Mouse (Mus musculus): ENCODE measurements around the gene Cpa2.

- no peak for TF ChIP-seq EP300 (optimal IDR thresholded peaks at IDR 0.05)
- no peak for TF ChIP-seq CTCF (IDR thresholded peaks at IDR 0.05; ENCODE audit: low read depth)
These were observed 50.5 kb downstream of the Cpa2 start for GRCm38 (mm10) chr6:30591851-30592404.
